Mouse (Mus musculus) subcutaneous adipose tissue, adult 2 months (tissue): ENCODE data around the gene Sec22a. TPM values are rescaled to one million over a fixed set of nuclear protein-coding genes. Genes with fewer than 3 reads are reported as not detected.

Source experiments
- polyA plus RNA-seq: library from polyadenylated mRNA; depleted of rRNA; stranded (reverse); fragments of >200 nt; gene quantifications from 2 replicates; pipeline ENCODE4 v1.2.3, GENCODE M21; 2012; ENCODE audit warnings: low replicate concordance; rRNA removed

Gene Sec22a
- 22.4 and 38.5 TPM in 2 replicates for polyA plus RNA-seq

DNA sequence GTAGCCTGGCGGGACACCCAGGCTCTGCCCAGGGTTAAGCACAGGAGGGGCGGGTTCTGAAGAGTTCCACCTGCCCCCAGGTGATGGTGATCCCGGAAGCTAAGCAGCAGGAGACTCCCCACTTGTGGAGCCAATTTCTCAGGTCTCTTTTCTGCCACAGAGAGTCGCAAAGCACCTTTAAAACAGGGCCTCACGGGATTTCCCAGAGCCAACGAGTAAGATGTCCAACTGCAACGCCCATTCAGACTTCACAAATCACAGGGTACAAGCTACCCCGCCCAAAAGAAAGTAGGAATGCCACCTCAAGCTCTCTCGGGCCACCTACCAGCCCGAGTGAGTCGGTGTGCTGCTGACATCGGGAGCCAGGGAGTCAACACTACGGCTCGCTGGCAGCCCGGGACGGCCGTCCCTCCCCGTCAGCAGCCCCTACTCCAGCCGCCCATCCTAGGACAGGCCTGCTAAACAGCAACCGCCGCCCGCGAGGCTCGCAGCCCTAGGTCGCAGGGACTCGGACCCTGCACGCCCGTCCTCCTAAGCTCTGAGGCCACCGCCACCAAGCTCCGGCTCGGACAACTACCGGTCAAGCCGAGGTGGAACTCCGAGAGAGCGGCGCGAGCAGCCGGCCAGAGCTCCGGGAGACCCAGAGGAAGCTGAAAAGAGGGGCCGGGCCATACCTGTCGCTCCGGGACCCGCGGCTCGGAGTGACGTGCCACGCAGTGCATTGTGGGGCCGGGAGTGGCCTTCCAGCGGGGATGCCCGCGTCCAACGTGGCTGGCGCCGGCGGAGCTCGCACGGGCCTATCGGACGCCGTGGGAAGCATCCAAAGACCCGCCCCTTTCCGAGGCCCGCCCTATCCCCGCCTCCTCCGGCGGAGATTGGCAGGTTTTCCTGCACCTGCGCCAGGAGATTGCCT, at the start of gene Sec22a:
Gene Sec22a, minus strand, starts transcription at position 769 of the 913 bp plus-strand sequence.

Other genes with a start within 250 kb of the Sec22a start
- gene Adcy5, start 209.0 kb downstream of the Sec22a start, polyA plus RNA-seq, result 70.0 and 75.8 TPM in 2 replicates
- 9.7 and 24.8 TPM in 2 replicates for gene Pdia5, start 127.0 kb upstream of the Sec22a start, polyA plus RNA-seq
- 5.2 and 8.0 TPM in 2 replicates for gene Sema5b, start 177.2 kb upstream of the Sec22a start, polyA plus RNA-seq